In genomic region chr1:39228401-39228800, GRCm38 (mm10) we compare ENCODE assay signal across 25 mouse cellular contexts. TPM values are rescaled to one million over a fixed set of nuclear protein-coding genes. Genes with fewer than 3 reads are reported as not detected.
DNase-seq lines count a peak whose midpoint lies in the region; ATAC-seq and TF ChIP-seq lines count a peak whose summit lies in the region.
"Had no signal": no experiment of that assay in that cellular context is flagged by ENCODE, and none has a peak within 500 bp of the region (broad histone marks: within the 10 kb centered on the region; RNA-seq: fewer than 3 reads in every experiment).

No protein-coding gene starts in this region.

- H3K27me3 ChIP-seq in heart, postnatal 0 days (ENCODE audit: control insufficient read depth, insufficient read depth, low read length): no peaks in the 10 kb centered on the region
- H3K27me3 ChIP-seq in heart, embryonic 12.5 days (replicated peaks): no peaks in the 10 kb centered on the region; the same call in 1 of the 2 replicates
- H3K27me3 ChIP-seq: embryonic facial prominence, embryonic 13.5 days; embryonic facial prominence, embryonic 15.5 days had no signal

- H3K36me3 ChIP-seq in heart, postnatal 0 days (replicated peaks; ENCODE audit: control insufficient read depth, insufficient read depth, low read length): no peaks in the 10 kb centered on the region
- no peaks in the 10 kb centered on the region for H3K36me3 ChIP-seq in heart, embryonic 12.5 days
- H3K36me3 ChIP-seq: embryonic facial prominence, embryonic 13.5 days; embryonic facial prominence, embryonic 15.5 days; forebrain, embryonic 10.5 days; forebrain, embryonic 12.5 days had no signal

- H3K4me3 ChIP-seq in heart, postnatal 0 days (ENCODE audit: low read depth, low read length): no peak overlapping the region
- no peak overlapping the region for H3K4me3 ChIP-seq in heart, embryonic 12.5 days
- H3K4me3 ChIP-seq: embryonic facial prominence, embryonic 13.5 days; embryonic facial prominence, embryonic 15.5 days; erythroblast, embryonic 14.5 days; forebrain, embryonic 10.5 days; forebrain, embryonic 12.5 days had no signal

- peak; percentile 41 for DNase-seq in heart, adult 8-10 months (ENCODE audit: low spot score)
- DNase-seq in heart, postnatal 25 days (ENCODE audit: low spot score): no peak
- DNase-seq in heart, postnatal 0 days (ENCODE audit: low spot score): peak; percentile 32
- DNase-seq in heart, postnatal 4 days: peak; percentile 18
- DNase-seq in heart, postnatal 14 days: no peak
- DNase-seq: adrenal gland, adult 2 months; adrenal gland, postnatal 10 days; adrenal gland, postnatal 25 days; cerebellum, adult 11 months; cerebellum, adult 18-20 months; cerebellum, adult 8-10 months; cerebellum, adult 9-11 months; cerebellum, postnatal 14 days; cerebellum, postnatal 36 days; embryo, embryonic 11 days had no signal

- H3K9me3 ChIP-seq in heart, postnatal 0 days (replicated peaks; ENCODE audit: control insufficient read depth, low read length): no peaks in the 10 kb centered on the region
- H3K9me3 ChIP-seq in heart, embryonic 12.5 days (replicated peaks): no peaks in the 10 kb centered on the region
- H3K9me3 ChIP-seq: embryonic facial prominence, embryonic 13.5 days; embryonic facial prominence, embryonic 15.5 days; forebrain, embryonic 10.5 days; forebrain, embryonic 12.5 days had no signal

- 0 out of 2 replicates have a peak, but pooled peaks cover 9% of the 10 kb centered on the region for H3K4me1 ChIP-seq in heart, postnatal 0 days (ENCODE audit: control insufficient read depth, insufficient read depth)
- no peaks in the 10 kb centered on the region for H3K4me1 ChIP-seq in heart, embryonic 12.5 days (replicated peaks)
- H3K4me1 ChIP-seq: embryonic facial prominence, embryonic 15.5 days; forebrain, embryonic 10.5 days; forebrain, embryonic 12.5 days had no signal

- peak overlapping the region; percentile 37; the same call in 1 of the 2 replicates for H3K27ac ChIP-seq in heart, postnatal 0 days (ENCODE audit: low read depth)
- H3K27ac ChIP-seq in heart, embryonic 12.5 days (ENCODE audit: poor library complexity, severe bottlenecking): no peak overlapping the region
- H3K27ac ChIP-seq: embryonic facial prominence, embryonic 13.5 days; embryonic facial prominence, embryonic 15.5 days; forebrain, embryonic 10.5 days; forebrain, embryonic 12.5 days had no signal

- no peak for TF ChIP-seq EP300 in heart, postnatal 0 days (IDR thresholded peaks at IDR 0.05; ENCODE audit: low read depth)

- WGBS in heart, postnatal 0 days: 47% methylated on average over 5 of the region's 5 CpGs
- 84% methylated on average over 5 of the region's 5 CpGs for WGBS in heart, embryonic 12.5 days

- no peak for TF ChIP-seq CTCF in heart, postnatal 0 days (IDR thresholded peaks at IDR 0.05; ENCODE audit: low read depth)

- H3K9ac ChIP-seq in heart, postnatal 0 days (replicated peaks; ENCODE audit: low read depth, low read length): no peak overlapping the region
- no peak overlapping the region for H3K9ac ChIP-seq in heart, embryonic 12.5 days
- H3K9ac ChIP-seq: embryonic facial prominence, embryonic 13.5 days; embryonic facial prominence, embryonic 15.5 days; forebrain, embryonic 12.5 days had no signal

- no peak; the same call in 1 of the 2 replicates for ATAC-seq in heart, postnatal 0 days (ENCODE audit: insufficient read depth, low read depth)
- ATAC-seq in heart, embryonic 12.5 days (ENCODE audit: insufficient number of reproducible peaks, low FRiP score): no peak
- ATAC-seq: forebrain, embryonic 14.5 days had no signal

- intact Hi-C loops in heart, postnatal 25 days (cut with DNase I): loop anchor here (5.0 kb wide), 1 partner anchor 216 kb away; no protein-coding TSS in a partner anchor
- intact Hi-C loops in heart, postnatal 14 days (cut with DNase I): no loop called here

- H3K4me2 ChIP-seq in heart, postnatal 0 days (ENCODE audit: low read depth, low read length): no peak overlapping the region
- H3K4me2 ChIP-seq in heart, embryonic 12.5 days: no peak overlapping the region
- H3K4me2 ChIP-seq: embryonic facial prominence, embryonic 13.5 days; embryonic facial prominence, embryonic 15.5 days; forebrain, embryonic 12.5 days had no signal

RNA-seq across cellular contexts. Expression of gene Npas2, which starts 34.9 kb away (rescaled TPM):
- total RNA-seq in heart, adult 8-10 months (2022): 1 to 10 TPM in 3 of 4 experiments, under 1 TPM in 1; 0.92 to 1.9 (median 1.6) TPM
- 10 to 100 TPM in 1 of 2 experiments, 1 to 10 TPM in 1; 2.2 to 11.4 TPM for total RNA-seq in heart, postnatal 25 days (2021)
- total RNA-seq in heart, postnatal 0 days (2014; rRNA removed; ENCODE audit: low replicate concordance): 3.7 and 6.2 TPM in 2 replicates
- polyA plus RNA-seq in heart, postnatal 0 days (2015; fragmentation: Nextera tagmentation; extraction: Ambion mirVana): 2.9 and 3.5 TPM in 2 replicates
- polyA plus RNA-seq in heart, embryonic 12.5 days (2016; fragmentation: Nextera tagmentation; extraction: Ambion mirVana): 0.55 and 0.78 TPM in 2 replicates
- 10 to 100 TPM; 11.1 to 13.5 TPM for total RNA-seq in heart, postnatal 4 days (2021)
- 1 to 10 TPM; 6.6 to 7.9 TPM for total RNA-seq in heart, postnatal 14 days (2021)
- total RNA-seq: common myeloid progenitor, adult 5-6 weeks; MEL had no signal
- polyA plus RNA-seq: C2C12; erythroblast, embryonic 14.5 days; forebrain, embryonic 10.5 days had no signal

Comparison
In these comparisons a context has a peak if more than half of its experiments do, and no peak if none do; other contexts are left out.
1. DNase-seq: peak in heart, adult 8-10 months (single experiment), heart, postnatal 0 days (single experiment) and heart, postnatal 4 days (single experiment); none in heart, postnatal 25 days (single experiment) and heart, postnatal 14 days (0 of 2).